Mouse (Mus musculus): ENCODE results near the gene Dhx35. TPM values are rescaled to one million over a fixed set of nuclear protein-coding genes. Genes with fewer than 3 reads are reported as not detected.

Dhx35 gene
- 12.6 and 14.9 TPM in 2 replicates for polyA plus RNA-seq (2015; fragmentation: Nextera tagmentation; extraction: Ambion mirVana)

- WGBS = 0% methylated on average over 33 of the region's 33 CpGs
- ATAC-seq = peak; percentile 99
These were observed at the start of gene Dhx35 for GRCm38 (mm10) chr2:158794494-158795004. Gene Dhx35 (plus strand): TSS chr2:158794807.

GRCm38 (mm10) chr2:158745049-158745482 is 49.5 kb upstream of the Dhx35 start:
- Histone ChIP-seq H3K27ac (ENCODE audit: low read length) (no peak overlapping the region), H3K4me1 (ENCODE audit: control insufficient read depth, insufficient read depth, low read length) (no peaks in the 10 kb centered on the region), H3K36me3 (ENCODE audit: control insufficient read depth, insufficient read depth, low read length) (peaks cover 3% of the 10 kb centered on the region; the same call in 1 of the 2 replicates), H3K27me3 (ENCODE audit: control insufficient read depth, insufficient read depth, low read depth, low read length) (no peaks in the 10 kb centered on the region), H3K9ac (ENCODE audit: low read depth, low read length) (no peak overlapping the region), H3K4me3 (ENCODE audit: low read depth, low read length) (no peak overlapping the region), H3K4me2 (ENCODE audit: low read length) (no peak overlapping the region), H3K9me3 (replicated peaks; ENCODE audit: control insufficient read depth, low read length, poor library complexity, severe bottlenecking) (0 out of 2 replicates have a peak, but pooled peaks cover 3% of the 10 kb centered on the region)
- 14% methylated on average over 2 of the region's 2 CpGs for WGBS
- ATAC-seq = no peak

More at GRCm38 (mm10) chr2:158794494-158795004, at the start of gene Dhx35:
- Histone ChIP-seq H3K4me2 (ENCODE audit: low read length) (peak within 1 kb of the TSS; percentile 87), H3K4me3 (ENCODE audit: low read depth, low read length) (peak within 1 kb of the TSS; percentile 76), H3K4me1 (ENCODE audit: control insufficient read depth, insufficient read depth, low read length) (peaks cover 13% of the 10 kb centered on the region), H3K9me3 (replicated peaks; ENCODE audit: control insufficient read depth, low read length, poor library complexity, severe bottlenecking) (no peaks in the 10 kb centered on the region), H3K36me3 (ENCODE audit: control insufficient read depth, insufficient read depth, low read length) (no peaks in the 10 kb centered on the region), H3K27ac (ENCODE audit: low read length) (peak within 1 kb of the TSS; percentile 74), H3K27me3 (ENCODE audit: control insufficient read depth, insufficient read depth, low read depth, low read length) (no peaks in the 10 kb centered on the region), H3K9ac (ENCODE audit: low read depth, low read length) (peak within 1 kb of the TSS; percentile 79)

- Histone ChIP-seq H3K36me3 (ENCODE audit: control insufficient read depth, insufficient read depth, low read length) (peaks cover 3% of the 10 kb centered on the region; the same call in 1 of the 2 replicates), H3K27me3 (ENCODE audit: control insufficient read depth, insufficient read depth, low read depth, low read length) (no peaks in the 10 kb centered on the region), H3K27ac (ENCODE audit: low read length) (no peak overlapping the region), H3K4me3 (ENCODE audit: low read depth, low read length) (no peak overlapping the region), H3K4me1 (ENCODE audit: control insufficient read depth, insufficient read depth, low read length) (no peaks in the 10 kb centered on the region), H3K4me2 (ENCODE audit: low read length) (no peak overlapping the region), H3K9ac (ENCODE audit: low read depth, low read length) (no peak overlapping the region), H3K9me3 (replicated peaks; ENCODE audit: control insufficient read depth, low read length, poor library complexity, severe bottlenecking) (0 out of 2 replicates have a peak, but pooled peaks cover 3% of the 10 kb centered on the region)
- WGBS = 77% methylated on average over 11 of the region's 11 CpGs
- ATAC-seq = no peak
These were observed 48.4 kb upstream of the Dhx35 start for GRCm38 (mm10) chr2:158746164-158746563.

GRCm38 (mm10) chr2:158749366-158749765 is 45.2 kb upstream of the Dhx35 start:
- Histone ChIP-seq H3K4me2 (ENCODE audit: low read length) (no peak overlapping the region), H3K27me3 (ENCODE audit: control insufficient read depth, insufficient read depth, low read depth, low read length) (no peaks in the 10 kb centered on the region), H3K9ac (ENCODE audit: low read depth, low read length) (no peak overlapping the region), H3K4me1 (ENCODE audit: control insufficient read depth, insufficient read depth, low read length) (no peaks in the 10 kb centered on the region), H3K4me3 (ENCODE audit: low read depth, low read length) (no peak overlapping the region), H3K27ac (ENCODE audit: low read length) (no peak overlapping the region), H3K9me3 (replicated peaks; ENCODE audit: control insufficient read depth, low read length, poor library complexity, severe bottlenecking) (no peaks in the 10 kb centered on the region), H3K36me3 (ENCODE audit: control insufficient read depth, insufficient read depth, low read length) (no peaks in the 10 kb centered on the region)
- 82% methylated on average over 9 of the region's 9 CpGs for WGBS
- ATAC-seq = no peak

- Histone ChIP-seq H3K9me3 (replicated peaks; ENCODE audit: control insufficient read depth, low read length, poor library complexity, severe bottlenecking) (no peaks in the 10 kb centered on the region), H3K4me3 (ENCODE audit: low read depth, low read length) (no peak overlapping the region)
These were observed 34.4 kb upstream of the Dhx35 start for GRCm38 (mm10) chr2:158760231-158760630.

GRCm38 (mm10) chr2:158762339-158762738 is 32.3 kb upstream of the Dhx35 start:
- peaks cover 2% of the 10 kb centered on the region; the same call in 1 of the 2 replicates for H3K36me3 ChIP-seq (ENCODE audit: control insufficient read depth, insufficient read depth, low read length)
- H3K27ac ChIP-seq (ENCODE audit: low read length) = no peak overlapping the region
- no peak overlapping the region for H3K9ac ChIP-seq (ENCODE audit: low read depth, low read length)
- no peaks in the 10 kb centered on the region for H3K9me3 ChIP-seq (replicated peaks; ENCODE audit: control insufficient read depth, low read length, poor library complexity, severe bottlenecking)
- no peak overlapping the region for H3K4me3 ChIP-seq (ENCODE audit: low read depth, low read length)
- WGBS = 85% methylated on average over 5 of the region's 5 CpGs
- H3K4me1 ChIP-seq (ENCODE audit: control insufficient read depth, insufficient read depth, low read length) = peaks cover under 1% of the 10 kb centered on the region; the same call in 1 of the 2 replicates
- H3K27me3 ChIP-seq (ENCODE audit: control insufficient read depth, insufficient read depth, low read depth, low read length) = no peaks in the 10 kb centered on the region
- ATAC-seq = no peak
- no peak overlapping the region for H3K4me2 ChIP-seq (ENCODE audit: low read length)

More at GRCm38 (mm10) chr2:158760231-158760630, 34.4 kb upstream of the Dhx35 start:
- H3K27me3 ChIP-seq (ENCODE audit: control insufficient read depth, insufficient read depth, low read depth, low read length) = no peaks in the 10 kb centered on the region
- ATAC-seq = no peak
- no peaks in the 10 kb centered on the region for H3K4me1 ChIP-seq (ENCODE audit: control insufficient read depth, insufficient read depth, low read length)
- peaks cover 8% of the 10 kb centered on the region; the same call in 1 of the 2 replicates for H3K36me3 ChIP-seq (ENCODE audit: control insufficient read depth, insufficient read depth, low read length)
- 73% methylated on average over 2 of the region's 2 CpGs for WGBS
- no peak overlapping the region for H3K4me2 ChIP-seq (ENCODE audit: low read length)
- no peak overlapping the region for H3K9ac ChIP-seq (ENCODE audit: low read depth, low read length)
- no peak overlapping the region for H3K27ac ChIP-seq (ENCODE audit: low read length)

GRCm38 (mm10) chr2:158767742-158768339 is 26.8 kb upstream of the Dhx35 start, which contains the start of gene Fam83d:
Gene Fam83d (plus strand): TSS chr2:158768093.
- peak within 1 kb of the TSS; percentile 98 for H3K4me2 ChIP-seq (ENCODE audit: low read length)
- peaks cover 11% of the 10 kb centered on the region for H3K4me1 ChIP-seq (ENCODE audit: control insufficient read depth, insufficient read depth, low read length)
- no peaks in the 10 kb centered on the region for H3K36me3 ChIP-seq (ENCODE audit: control insufficient read depth, insufficient read depth, low read length)
- no peak within 1 kb of the TSS for H3K27ac ChIP-seq (ENCODE audit: low read length)
- H3K4me3 ChIP-seq (ENCODE audit: low read depth, low read length) = peak within 1 kb of the TSS; percentile 58
- H3K9me3 ChIP-seq (replicated peaks; ENCODE audit: control insufficient read depth, low read length, poor library complexity, severe bottlenecking) = no peaks in the 10 kb centered on the region
- under 1% methylated on average over 44 of the region's 48 CpGs for WGBS
- no peaks in the 10 kb centered on the region for H3K27me3 ChIP-seq (ENCODE audit: control insufficient read depth, insufficient read depth, low read depth, low read length)
- ATAC-seq = peak; percentile 98
- peak within 1 kb of the TSS; percentile 49 for H3K9ac ChIP-seq (ENCODE audit: low read depth, low read length)

- peaks cover 11% of the 10 kb centered on the region for H3K4me1 ChIP-seq (ENCODE audit: control insufficient read depth, insufficient read depth, low read length)
- H3K9me3 ChIP-seq (replicated peaks; ENCODE audit: control insufficient read depth, low read length, poor library complexity, severe bottlenecking) = no peaks in the 10 kb centered on the region
- H3K4me3 ChIP-seq (ENCODE audit: low read depth, low read length) = peak overlapping the region; percentile 58
- H3K36me3 ChIP-seq (ENCODE audit: control insufficient read depth, insufficient read depth, low read length) = no peaks in the 10 kb centered on the region
- peak; percentile 14; the same call in 1 of the 2 replicates for ATAC-seq
- H3K27ac ChIP-seq (ENCODE audit: low read length) = no peak overlapping the region
- peak overlapping the region; percentile 98 for H3K4me2 ChIP-seq (ENCODE audit: low read length)
- H3K27me3 ChIP-seq (ENCODE audit: control insufficient read depth, insufficient read depth, low read depth, low read length) = no peaks in the 10 kb centered on the region
- WGBS = under 1% methylated on average over 35 of the region's 37 CpGs
- peak overlapping the region; percentile 49 for H3K9ac ChIP-seq (ENCODE audit: low read depth, low read length)
These were observed 26.3 kb upstream of the Dhx35 start for GRCm38 (mm10) chr2:158768350-158768749.

GRCm38 (mm10) chr2:158768771-158769170 is 25.8 kb upstream of the Dhx35 start:
- Histone ChIP-seq H3K4me1 (ENCODE audit: control insufficient read depth, insufficient read depth, low read length) (peaks cover 11% of the 10 kb centered on the region), H3K4me2 (ENCODE audit: low read length) (peak overlapping the region; percentile 98)
- WGBS = 3% methylated on average over 5 of the region's 5 CpGs

More at GRCm38 (mm10) chr2:158768771-158769170, 25.8 kb upstream of the Dhx35 start:
- Histone ChIP-seq H3K27me3 (ENCODE audit: control insufficient read depth, insufficient read depth, low read depth, low read length) (no peaks in the 10 kb centered on the region), H3K9ac (ENCODE audit: low read depth, low read length) (no peak overlapping the region), H3K36me3 (ENCODE audit: control insufficient read depth, insufficient read depth, low read length) (no peaks in the 10 kb centered on the region), H3K9me3 (replicated peaks; ENCODE audit: control insufficient read depth, low read length, poor library complexity, severe bottlenecking) (no peaks in the 10 kb centered on the region), H3K27ac (ENCODE audit: low read length) (no peak overlapping the region), H3K4me3 (ENCODE audit: low read depth, low read length) (peak overlapping the region; percentile 58)
- no peak for ATAC-seq

Data from midbrain, embryonic 16.5 days (tissue).